Mouse (Mus musculus) kidney, adult 2 months (tissue): ENCODE measurements around the gene Olig3. TPM values are rescaled to one million over a fixed set of nuclear protein-coding genes. Genes with fewer than 3 reads are reported as not detected.

Source experiments
- DNase-seq: peaks from one replicate; pipeline ENCODE4 v3.0.0; 2021
- H3K27ac ChIP-seq: fragments of 200-500 bp; 2 replicates; pipeline ENCODE4 v1.5.1; 2012; ENCODE audit warnings: low read depth, low read length, control low read depth, inconsistent platforms; ENCODE audit not compliant: insufficient read depth
- H3K27me3 ChIP-seq: fragments of 200-500 bp; replicated peaks from 2 replicates; pipeline ENCODE4 v1.6.1; 2012; ENCODE audit warnings: mild to moderate bottlenecking, moderate library complexity, low read length, inconsistent platforms; ENCODE audit not compliant: control insufficient read depth, insufficient read depth
- H3K36me3 ChIP-seq: fragments of 200-500 bp; 2 replicates; pipeline ENCODE4 v1.6.1; 2012; ENCODE audit warnings: mild to moderate bottlenecking, moderate library complexity, low read length, inconsistent platforms; ENCODE audit not compliant: control insufficient read depth, insufficient read depth
- H3K4me1 ChIP-seq: fragments of 200-500 bp; 2 replicates; pipeline ENCODE4 v1.6.1; 2011; ENCODE audit warnings: low read length; ENCODE audit not compliant: control insufficient read depth, insufficient read depth
- H3K4me3 ChIP-seq: fragments of 200-500 bp; 2 replicates; pipeline ENCODE4 v1.5.1; 2011; ENCODE audit warnings: mild to moderate bottlenecking, low read depth, low read length, control low read depth; ENCODE audit not compliant: insufficient read depth
- CTCF ChIP-seq: fragments of 200-500 bp; conservative IDR thresholded peaks from 2 replicates; pipeline ENCODE4 v1.5.1; 2011; ENCODE audit warnings: low read depth, mild to moderate bottlenecking, control low read depth, low read length, moderate library complexity, mixed read lengths; ENCODE audit not compliant: insufficient read depth, insufficient read length
- POLR2A ChIP-seq: fragments of 200-500 bp; IDR thresholded peaks from one replicate; pipeline ENCODE4 v1.6.1; 2011; ENCODE audit warnings: low read depth, low read length, control low read depth
- WGBS: fragments of 180-500 bp; shearing (Covaris S2); methylation state at CpG from one replicate; pipeline ENCODE4 v1.1.7; 2018; 5-methylcytosine and 5-hydroxymethylcytosine counted together
- polyA plus RNA-seq: library from polyadenylated mRNA; depleted of rRNA; stranded (reverse); fragments of >200 nt; gene quantifications from 2 replicates; pipeline ENCODE4 v1.2.3, GENCODE M21; 2012

Gene Olig3
- polyA plus RNA-seq, 1 experiment, result not detected

GRCm38 (mm10) chr10:19384176-19384575, 27.8 kb downstream of the Olig3 start:
- no peak for DNase-seq
- no peak overlapping the region for H3K4me3 ChIP-seq
- WGBS, result 90% methylated on average over 3 of the region's 3 CpGs
- H3K27ac ChIP-seq, result no peak overlapping the region
- H3K4me1 ChIP-seq, result no peaks in the 10 kb centered on the region
- H3K27me3 ChIP-seq, result no peaks in the 10 kb centered on the region
- TF ChIP-seq POLR2A (no peak), CTCF (no peak)
- no peaks in the 10 kb centered on the region for H3K36me3 ChIP-seq

GRCm38 (mm10) chr10:19391819-19392218, 35.5 kb downstream of the Olig3 start:
- WGBS, result 81% methylated on average over 4 of the region's 4 CpGs
- DNase-seq, result no peak
- H3K36me3 ChIP-seq, result no peaks in the 10 kb centered on the region
- H3K4me1 ChIP-seq, result no peaks in the 10 kb centered on the region
- no peaks in the 10 kb centered on the region for H3K27me3 ChIP-seq
- H3K4me3 ChIP-seq, result no peak overlapping the region
- no peak overlapping the region for H3K27ac ChIP-seq
- TF ChIP-seq CTCF (no peak), POLR2A (no peak)

DNA sequence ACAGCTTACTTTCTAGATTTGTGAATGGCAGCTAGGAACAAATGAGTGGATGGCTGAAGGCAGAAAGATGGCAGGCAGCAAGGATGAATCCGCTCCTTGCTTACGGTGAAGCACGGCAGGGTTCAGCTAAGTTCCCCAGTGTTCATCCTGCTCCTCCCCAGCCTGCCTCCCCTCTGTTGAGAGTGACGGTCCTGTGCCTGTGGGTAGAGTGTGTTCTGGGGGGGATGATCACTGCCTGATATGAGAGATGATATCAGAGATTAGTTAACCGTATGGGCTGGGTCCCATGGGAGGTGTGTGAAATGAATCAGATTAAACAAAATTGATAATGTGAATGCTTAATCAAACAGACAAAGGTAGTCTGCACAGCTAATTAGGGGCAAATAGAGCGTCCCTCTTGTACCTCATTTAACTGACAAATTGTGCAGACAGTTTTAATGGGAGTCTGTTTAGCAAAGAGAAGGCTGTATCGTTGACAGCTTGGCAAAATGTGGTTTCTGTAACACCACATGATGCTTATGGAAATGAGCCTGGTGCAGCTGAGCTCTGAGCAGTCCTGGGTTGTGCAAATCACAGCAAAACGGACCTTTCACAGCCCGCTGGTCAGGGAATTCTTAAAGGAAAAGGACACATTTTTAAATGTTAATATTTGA, 40.3 kb downstream of the Olig3 start:
- H3K27ac ChIP-seq, result no peak overlapping the region
- DNase-seq, result no peak
- WGBS, result 49% methylated on average over 9 of the region's 9 CpGs
- TF ChIP-seq CTCF (no peak), POLR2A (no peak)
- H3K4me3 ChIP-seq, result no peak overlapping the region
- no peaks in the 10 kb centered on the region for H3K36me3 ChIP-seq
- H3K4me1 ChIP-seq, result no peaks in the 10 kb centered on the region
- H3K27me3 ChIP-seq, result no peaks in the 10 kb centered on the region; the same call in 1 of the 2 replicates

- Histone ChIP-seq H3K36me3 (no peaks in the 10 kb centered on the region), H3K27me3 (no peaks in the 10 kb centered on the region; the same call in 1 of the 2 replicates), H3K4me3 (no peak overlapping the region), H3K4me1 (no peaks in the 10 kb centered on the region), H3K27ac (no peak overlapping the region)
- WGBS, result 88% methylated on average over 12 of the region's 12 CpGs
- no peak for DNase-seq
- TF ChIP-seq POLR2A (no peak), CTCF (no peak)
These were observed 41.1 kb downstream of the Olig3 start for GRCm38 (mm10) chr10:19397396-19397795.

DNA sequence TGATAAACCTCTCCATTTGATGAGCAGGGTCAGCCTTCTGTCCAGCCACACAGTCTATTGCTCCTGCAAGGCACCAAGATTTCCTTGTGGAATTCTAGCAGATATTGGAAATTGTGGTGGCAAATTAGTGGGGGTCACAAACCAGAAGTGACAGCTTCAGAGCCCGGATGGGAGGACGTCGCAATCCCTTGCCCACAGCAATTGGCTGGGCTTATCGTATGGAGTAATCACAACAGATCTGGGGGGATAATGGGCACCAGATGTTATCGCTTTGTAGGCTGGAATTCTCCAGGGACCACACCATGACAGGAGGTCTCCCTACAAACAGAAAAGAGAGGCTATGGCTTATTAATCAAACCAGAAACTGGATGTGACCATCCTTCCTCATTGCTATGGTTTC, 44.8 kb downstream of the Olig3 start:
- no peaks in the 10 kb centered on the region for H3K4me1 ChIP-seq
- no peak for TF ChIP-seq CTCF
- no peak for TF ChIP-seq POLR2A
- no peak overlapping the region for H3K27ac ChIP-seq
- no peaks in the 10 kb centered on the region; the same call in 1 of the 2 replicates for H3K27me3 ChIP-seq
- 56% methylated on average over 5 of the region's 5 CpGs for WGBS
- no peak overlapping the region for H3K4me3 ChIP-seq
- no peak for DNase-seq
- no peaks in the 10 kb centered on the region for H3K36me3 ChIP-seq

DNA sequence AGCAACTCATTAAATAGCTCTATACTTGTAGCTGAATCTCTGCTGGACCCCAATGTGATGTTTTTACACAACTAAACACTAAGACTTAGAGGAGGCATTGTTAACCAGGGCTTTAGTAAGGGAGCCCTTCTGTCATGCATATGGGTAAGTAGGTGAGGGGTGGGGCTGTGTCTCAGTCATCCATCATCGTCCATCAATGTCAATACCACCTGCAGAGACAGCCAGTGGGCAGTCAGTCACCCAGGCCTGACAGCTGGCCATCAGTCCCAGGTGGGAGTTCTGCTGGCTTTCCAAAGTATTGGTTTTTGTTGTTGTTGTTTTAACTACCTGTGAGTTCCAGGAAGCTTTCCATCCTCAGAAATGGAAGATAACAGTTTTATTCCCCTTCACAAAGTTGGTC, 48.1 kb downstream of the Olig3 start:
- Histone ChIP-seq H3K27ac (no peak overlapping the region), H3K4me3 (no peak overlapping the region), H3K27me3 (no peaks in the 10 kb centered on the region; the same call in 1 of the 2 replicates), H3K4me1 (no peaks in the 10 kb centered on the region), H3K36me3 (no peaks in the 10 kb centered on the region)
- TF ChIP-seq CTCF (no peak), POLR2A (no peak)
- WGBS, result 41% methylated on average over 1 of the region's 1 CpGs
- no peak for DNase-seq

DNA sequence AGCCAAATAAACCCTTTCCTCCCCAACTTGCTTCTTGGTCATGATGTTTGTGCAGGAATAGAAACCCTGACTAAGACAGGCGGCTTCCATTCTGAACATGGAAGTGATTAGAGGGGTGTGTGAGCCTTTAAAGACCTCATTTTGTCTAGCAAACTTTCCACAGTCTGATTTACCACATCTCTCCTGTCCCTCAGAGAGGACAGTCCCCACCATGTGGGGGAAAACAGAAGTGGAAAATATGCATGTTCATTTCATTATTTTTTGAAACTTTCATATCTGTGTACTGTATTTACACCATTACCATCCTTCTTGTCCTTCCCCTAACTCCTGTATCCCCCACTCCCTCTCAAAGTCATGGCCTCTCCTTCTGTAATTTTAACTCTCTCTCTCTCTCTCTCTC, 49.6 kb downstream of the Olig3 start:
- Histone ChIP-seq H3K4me1 (no peaks in the 10 kb centered on the region), H3K4me3 (no peak overlapping the region), H3K27me3 (no peaks in the 10 kb centered on the region; the same call in 1 of the 2 replicates), H3K27ac (no peak overlapping the region), H3K36me3 (no peaks in the 10 kb centered on the region)
- TF ChIP-seq POLR2A (no peak), CTCF (no peak)
- DNase-seq, result no peak
- 88% methylated on average over 1 of the region's 1 CpGs for WGBS
